Mouse (Mus musculus) intestine, embryonic 14.5 days (tissue): Measurements from ENCODE around the gene Ubc. TPM values are rescaled to one million over a fixed set of nuclear protein-coding genes. Genes with fewer than 3 reads are reported as not detected.
"Not testable (repeated sequence)": the region's sequence is repeated elsewhere in the genome, so short reads cannot be mapped to it uniquely, and the experiment has no call there.

Experiments used
- ATAC-seq: fragments of 200-750 bp; cut with Nextera tagmentation; replicated peaks from 2 replicates; pipeline ENCODE4 v1.8.0; 2017; ENCODE audit warnings: low read depth, moderate number of reproducible peaks, moderate TSS enrichment, moderate library complexity; ENCODE audit not compliant: low FRiP score, low TSS enrichment
- DNase-seq: peaks from one replicate; pipeline ENCODE4 v3.0.0-alpha.2; 2018; ENCODE audit warnings: low spot score
- H3K27ac ChIP-seq: fragments of 300-500 bp; sonication (generic); 2 replicates; pipeline ENCODE4 v1.5.1; 2014; ENCODE audit warnings: low read depth, mild to moderate bottlenecking, control low read depth
- H3K27me3 ChIP-seq: fragments of 300-500 bp; sonication (generic); replicated peaks from 2 replicates; pipeline ENCODE4 v1.6.1; 2014; ENCODE audit warnings: low read length, control low read depth; ENCODE audit not compliant: control insufficient read depth, insufficient read depth
- H3K36me3 ChIP-seq: fragments of 300-500 bp; sonication (generic); 2 replicates; pipeline ENCODE4 v1.6.1; 2014; ENCODE audit warnings: low read length, control low read depth; ENCODE audit not compliant: control insufficient read depth, insufficient read depth
- H3K4me1 ChIP-seq: fragments of 300-500 bp; sonication (generic); replicated peaks from 2 replicates; pipeline ENCODE4 v1.6.1; 2014; ENCODE audit warnings: low read length, control low read depth, mixed read lengths; ENCODE audit not compliant: control insufficient read depth, insufficient read depth
- H3K4me2 ChIP-seq: fragments of 300-500 bp; sonication (generic); 2 replicates; pipeline ENCODE4 v1.6.1; 2014; ENCODE audit warnings: low read length
- H3K4me3 ChIP-seq: fragments of 300-500 bp; sonication (generic); 2 replicates; pipeline ENCODE4 v1.5.1; 2014; ENCODE audit warnings: low read depth, low read length, control low read depth, mixed read lengths
- H3K9ac ChIP-seq: fragments of 300-500 bp; sonication (generic); 2 replicates; pipeline ENCODE4 v1.6.1; 2014; ENCODE audit warnings: mild to moderate bottlenecking, low read length
- H3K9me3 ChIP-seq: fragments of 300-500 bp; sonication (generic); 2 replicates; pipeline ENCODE4 v1.6.1; 2016; ENCODE audit warnings: low read length, control low read depth; ENCODE audit not compliant: control insufficient read depth
- WGBS: fragments of 180-500 bp; shearing (Covaris S2); extraction: QIAGEN DNeasy Blood & Tissue Kit; methylation state at CpG from one replicate; pipeline ENCODE4 v1.1.7; 2014; 5-methylcytosine and 5-hydroxymethylcytosine counted together
- polyA plus RNA-seq: library from polyadenylated mRNA; unstranded; fragments of >200 nt; fragmentation: Nextera tagmentation; extraction: Ambion mirVana; gene quantifications from 2 replicates; pipeline ENCODE4 v1.2.1, GENCODE M21; 2014

Gene Ubc
- polyA plus RNA-seq, 1 experiment from 2014 or later, result 949 TPM

DNA sequence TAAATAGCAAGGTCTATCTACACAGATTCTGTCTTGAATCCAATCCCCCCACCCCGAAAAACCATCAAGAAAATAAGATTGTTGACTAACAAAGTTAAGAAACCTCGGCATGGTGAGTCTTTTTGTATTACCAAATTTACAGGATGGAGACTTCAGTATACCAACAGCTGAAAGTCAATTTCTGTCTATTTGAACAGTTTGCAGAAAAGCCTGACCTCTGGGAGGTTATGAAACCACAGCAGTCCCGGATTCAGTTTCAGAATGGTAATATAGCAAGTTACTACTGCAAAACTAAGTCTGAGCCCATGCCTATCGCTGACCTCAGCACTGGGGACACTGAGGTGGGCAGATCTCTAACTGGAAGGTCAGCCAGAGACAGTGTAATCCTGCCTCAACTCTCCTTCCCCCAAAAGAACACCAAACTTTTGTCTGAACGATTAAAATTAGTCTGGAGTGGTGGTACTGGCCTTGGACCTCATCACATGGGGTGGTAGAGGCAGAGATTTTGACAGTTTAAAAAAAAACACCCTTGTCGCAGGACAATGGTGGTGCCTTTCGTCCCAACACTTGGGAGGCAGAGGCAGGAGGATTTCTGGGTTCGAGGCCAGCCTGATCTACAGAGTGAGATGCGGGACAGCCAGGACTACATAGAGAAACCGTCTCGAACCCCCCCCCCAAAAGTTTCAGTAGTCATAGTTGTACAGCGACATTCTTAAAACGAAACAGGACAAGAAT lies 1.5 kb downstream of the Ubc start:
- Histone ChIP-seq H3K4me3 (peak overlapping the region; percentile 99), H3K36me3 (peaks cover 32% of the 10 kb centered on the region), H3K4me1 (peaks cover 15% of the 10 kb centered on the region; the same call in 1 of the 2 replicates), H3K27me3 (no peaks in the 10 kb centered on the region), H3K27ac (peak overlapping the region; percentile 92; the same call in 1 of the 2 replicates), H3K4me2 (peak overlapping the region; percentile 84), H3K9me3 (no peaks in the 10 kb centered on the region), H3K9ac (peak overlapping the region; percentile 100)
- DNase-seq, result no peak
- ATAC-seq, result no peak
- WGBS, result 21% methylated on average over 13 of the region's 13 CpGs

GRCm38 (mm10) chr5:125387295-125387694 lies 2.7 kb downstream of the Ubc start:
- not testable (repeated sequence) for H3K4me1 ChIP-seq, H3K27me3 ChIP-seq, H3K9me3 ChIP-seq, ATAC-seq, H3K27ac ChIP-seq, H3K9ac ChIP-seq, H3K4me2 ChIP-seq, DNase-seq, H3K4me3 ChIP-seq
- peaks cover 32% of the 10 kb centered on the region for H3K36me3 ChIP-seq
- 94% methylated on average over 4 of the region's 6 CpGs for WGBS

DNA sequence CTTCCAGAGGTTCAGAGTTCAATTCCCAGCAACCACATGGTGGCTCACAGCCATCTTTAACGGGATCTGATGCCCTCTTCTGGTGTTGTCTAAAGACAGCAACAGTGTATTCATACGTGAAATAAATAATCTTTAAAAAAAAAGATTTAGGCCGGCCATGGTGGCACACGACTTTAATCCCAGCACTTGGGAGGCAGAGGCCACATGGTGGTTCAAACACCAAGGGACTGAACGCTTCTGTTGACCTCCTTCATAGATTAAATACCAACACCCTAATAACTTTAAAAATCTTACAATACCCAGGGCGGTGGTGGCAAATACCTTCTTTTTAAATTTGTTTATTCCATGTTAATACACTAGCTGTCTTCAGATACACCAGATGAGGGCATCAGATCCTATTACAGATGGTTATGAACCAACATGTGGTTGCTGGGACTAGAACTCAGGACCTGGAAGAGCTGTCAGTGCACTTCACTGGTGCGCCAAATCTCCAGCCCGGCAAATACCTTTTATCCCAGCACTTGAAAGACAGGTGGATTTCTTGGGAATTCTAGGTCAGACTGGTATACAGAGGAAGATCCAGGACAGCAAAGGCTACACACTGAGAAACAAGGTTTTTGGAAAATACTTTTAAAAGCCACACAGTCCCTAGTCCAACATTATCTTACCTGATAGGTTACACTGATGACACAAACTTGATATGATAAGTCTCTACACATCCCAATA lies 4.6 kb downstream of the Ubc start:
- Histone ChIP-seq H3K9me3 (no peaks in the 10 kb centered on the region), H3K27ac (no peak overlapping the region), H3K4me1 (peaks cover 3% of the 10 kb centered on the region; the same call in 1 of the 2 replicates), H3K4me2 (no peak overlapping the region), H3K4me3 (no peak overlapping the region), H3K9ac (no peak overlapping the region), H3K27me3 (no peaks in the 10 kb centered on the region), H3K36me3 (peaks cover 32% of the 10 kb centered on the region)
- no peak for ATAC-seq
- DNase-seq, result no peak
- 80% methylated on average over 8 of the region's 8 CpGs for WGBS

GRCm38 (mm10) chr5:125384512-125385214 lies 5.3 kb downstream of the Ubc start:
- Histone ChIP-seq H3K9ac (no peak overlapping the region), H3K36me3 (peaks cover 32% of the 10 kb centered on the region), H3K4me3 (no peak overlapping the region), H3K27me3 (no peaks in the 10 kb centered on the region), H3K27ac (no peak overlapping the region), H3K4me1 (0 out of 2 replicates have a peak, but pooled peaks cover 3% of the 10 kb centered on the region), H3K9me3 (no peaks in the 10 kb centered on the region), H3K4me2 (no peak overlapping the region)
- WGBS, result 83% methylated on average over 2 of the region's 2 CpGs
- ATAC-seq, result no peak
- no peak for DNase-seq

- H3K4me2 ChIP-seq, result no peak overlapping the region
- H3K4me1 ChIP-seq, result 0 out of 2 replicates have a peak, but pooled peaks cover 3% of the 10 kb centered on the region
- no peaks in the 10 kb centered on the region for H3K27me3 ChIP-seq
- peaks cover 32% of the 10 kb centered on the region for H3K36me3 ChIP-seq
- ATAC-seq, result no peak
- no peak overlapping the region for H3K27ac ChIP-seq
- no peaks in the 10 kb centered on the region for H3K9me3 ChIP-seq
- no peak for DNase-seq
- H3K9ac ChIP-seq, result no peak overlapping the region
- 76% methylated on average over 3 of the region's 3 CpGs for WGBS
- H3K4me3 ChIP-seq, result no peak overlapping the region
Observed at GRCm38 (mm10) chr5:125383637-125384420, 6.2 kb downstream of the Ubc start.

DNA sequence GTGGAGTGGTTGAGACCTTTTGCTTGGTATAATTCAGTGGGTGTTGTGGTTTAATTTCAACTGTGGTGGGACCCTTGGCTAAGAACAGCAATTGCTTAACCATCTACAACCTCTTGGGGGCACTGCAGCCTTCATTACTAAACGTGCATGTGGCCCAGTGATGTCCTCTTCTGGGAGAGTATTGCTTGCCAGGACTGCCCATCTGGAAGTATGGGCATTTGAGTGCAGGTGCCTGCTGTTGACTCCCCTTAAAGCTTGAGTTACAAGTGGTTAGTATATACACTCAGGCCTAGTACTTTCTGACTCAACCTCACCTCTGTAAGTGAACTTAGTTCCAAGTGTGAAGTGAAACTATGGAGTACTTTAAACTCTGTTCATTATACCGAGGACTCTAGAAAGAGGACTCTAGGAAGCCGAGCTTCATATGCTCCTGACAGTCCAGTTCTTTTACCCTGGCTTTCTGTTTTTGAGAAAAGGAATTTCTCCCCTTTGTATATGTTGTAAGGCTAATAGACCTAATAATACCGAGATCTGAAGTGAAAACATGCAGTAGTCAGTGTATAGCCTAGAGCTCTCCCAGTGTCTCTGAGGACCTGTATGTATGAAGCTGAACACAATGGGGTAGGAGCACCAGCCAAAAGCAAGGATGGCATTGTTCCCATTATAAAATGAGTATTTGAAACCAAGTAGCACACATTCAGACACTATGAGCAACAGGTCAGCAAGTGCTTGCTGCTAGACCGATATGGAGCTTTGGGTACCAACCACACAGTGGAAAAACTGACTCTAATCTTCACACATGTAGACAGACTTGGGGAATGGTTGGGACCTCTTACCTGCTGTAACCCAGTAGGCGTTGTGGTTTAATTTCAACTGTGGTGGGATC lies 7.1 kb downstream of the Ubc start:
- no peaks in the 10 kb centered on the region for H3K27me3 ChIP-seq
- H3K9ac ChIP-seq, result no peak overlapping the region
- H3K4me3 ChIP-seq, result no peak overlapping the region
- no peak for DNase-seq
- ATAC-seq, result peak; percentile 28; the same call in 1 of the 2 replicates
- H3K36me3 ChIP-seq, result peaks cover 26% of the 10 kb centered on the region
- H3K27ac ChIP-seq, result no peak overlapping the region
- WGBS, result 51% methylated on average over 6 of the region's 6 CpGs
- H3K4me1 ChIP-seq, result 0 out of 2 replicates have a peak, but pooled peaks cover 3% of the 10 kb centered on the region
- H3K4me2 ChIP-seq, result no peak overlapping the region
- H3K9me3 ChIP-seq, result no peaks in the 10 kb centered on the region

- WGBS, result 72% methylated on average over 5 of the region's 5 CpGs
- no peak for DNase-seq
- H3K27me3 ChIP-seq, result no peaks in the 10 kb centered on the region
- H3K4me1 ChIP-seq, result 0 out of 2 replicates have a peak, but pooled peaks cover 3% of the 10 kb centered on the region
- no peak overlapping the region for H3K9ac ChIP-seq
- H3K4me3 ChIP-seq, result no peak overlapping the region
- no peak overlapping the region for H3K27ac ChIP-seq
- H3K9me3 ChIP-seq, result no peaks in the 10 kb centered on the region
- peak; percentile 14; the same call in 1 of the 2 replicates for ATAC-seq
- peaks cover 26% of the 10 kb centered on the region for H3K36me3 ChIP-seq
- no peak overlapping the region for H3K4me2 ChIP-seq
Observed at GRCm38 (mm10) chr5:125381954-125382672, 7.9 kb downstream of the Ubc start.
